Mouse (Mus musculus): ENCODE results near the gene Dapl1. TPM values are rescaled to one million over a fixed set of nuclear protein-coding genes. Genes with fewer than 3 reads are reported as not detected.

Gene Dapl1
- polyA plus RNA-seq, 1 experiment from 2014 or later: 0.86 TPM

- Histone ChIP-seq H3K9ac (no peak overlapping the region), H3K4me1 (peaks cover 3% of the 10 kb centered on the region; the same call in 1 of the 2 replicates), H3K4me3 (no peak overlapping the region), H3K4me2 (no peak overlapping the region), H3K27me3 (replicated peaks) (0 out of 2 replicates have a peak, but pooled peaks cover 5% of the 10 kb centered on the region), H3K27ac (no peak overlapping the region), H3K9me3 (no peaks in the 10 kb centered on the region), H3K36me3 (replicated peaks) (no peaks in the 10 kb centered on the region)
- no peak for ATAC-seq (replicated peaks)
- WGBS: 17% methylated on average over 7 of the region's 7 CpGs
These were observed 60.5 kb downstream of the Dapl1 start for GRCm38 (mm10) chr2:59545001-59545400.

GRCm38 (mm10) chr2:59547369-59548099 is 63.1 kb downstream of the Dapl1 start:
- Histone ChIP-seq H3K9me3 (no peaks in the 10 kb centered on the region), H3K27ac (no peak overlapping the region), H3K36me3 (replicated peaks) (no peaks in the 10 kb centered on the region), H3K4me2 (no peak overlapping the region), H3K4me1 (peaks cover 3% of the 10 kb centered on the region; the same call in 1 of the 2 replicates), H3K9ac (no peak overlapping the region), H3K27me3 (replicated peaks) (0 out of 2 replicates have a peak, but pooled peaks cover 5% of the 10 kb centered on the region), H3K4me3 (no peak overlapping the region)
- no peak for ATAC-seq (replicated peaks)
- WGBS: 93% methylated on average over 8 of the region's 8 CpGs

- Histone ChIP-seq H3K27ac (no peak overlapping the region), H3K36me3 (replicated peaks) (no peaks in the 10 kb centered on the region), H3K4me2 (no peak overlapping the region), H3K9me3 (no peaks in the 10 kb centered on the region), H3K9ac (no peak overlapping the region), H3K4me3 (no peak overlapping the region), H3K4me1 (no peaks in the 10 kb centered on the region), H3K27me3 (replicated peaks) (no peaks in the 10 kb centered on the region)
- 50% methylated on average over 1 of the region's 1 CpGs for WGBS
- ATAC-seq (replicated peaks): no peak
These were observed 68.3 kb downstream of the Dapl1 start for GRCm38 (mm10) chr2:59552784-59553183.

- Histone ChIP-seq H3K4me1 (no peaks in the 10 kb centered on the region), H3K9me3 (no peaks in the 10 kb centered on the region), H3K36me3 (replicated peaks) (no peaks in the 10 kb centered on the region), H3K27me3 (replicated peaks) (no peaks in the 10 kb centered on the region), H3K27ac (no peak overlapping the region), H3K9ac (no peak overlapping the region), H3K4me2 (no peak overlapping the region), H3K4me3 (no peak overlapping the region)
- no peak for ATAC-seq (replicated peaks)
- 82% methylated on average over 2 of the region's 2 CpGs for WGBS
These were observed 70.0 kb downstream of the Dapl1 start for GRCm38 (mm10) chr2:59554373-59554940.

Other genes with a start within 250 kb of the Dapl1 start
- gene Tanc1, start 127.4 kb downstream of the Dapl1 start, polyA plus RNA-seq (2015; fragmentation: Nextera tagmentation; extraction: Ambion mirVana): 6.0 and 6.8 TPM in 2 replicates

Measured in midbrain, embryonic 15.5 days (tissue).